Mouse (Mus musculus): ENCODE data around the gene Gm11639.
"Not testable (repeated sequence)": the region's sequence is repeated elsewhere in the genome, so short reads cannot be mapped to it uniquely, and the experiment has no call there.

The Gm11639 gene

DNA sequence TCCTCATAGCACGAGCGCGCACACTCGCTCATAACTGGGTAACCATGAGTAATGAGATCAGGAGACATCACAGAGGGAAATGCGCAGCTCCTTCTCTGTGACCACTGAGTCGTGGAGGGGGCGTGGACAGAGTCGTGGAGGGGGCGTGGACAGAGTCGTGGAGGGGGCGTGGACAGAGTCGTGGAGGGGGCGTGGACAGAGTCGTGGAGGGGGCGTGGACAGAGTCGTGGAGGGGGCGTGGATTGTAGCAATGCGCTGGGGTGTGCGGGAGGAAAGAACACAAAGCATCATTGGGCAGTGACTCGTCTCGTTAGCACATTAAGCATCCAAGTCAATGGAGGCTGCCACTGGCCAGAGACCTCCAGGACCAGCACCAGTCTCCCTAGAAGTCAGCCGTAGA is 426.9 kb downstream of the Gm11639 start:
- DNase-seq (ENCODE audit: low spot score in 2 of 2) = not testable (repeated sequence)

- DNase-seq (ENCODE audit: low spot score in 2 of 2) = no peak
Observed at GRCm38 (mm10) chr11:105117814-105118213, 432.3 kb downstream of the Gm11639 start.

DNA sequence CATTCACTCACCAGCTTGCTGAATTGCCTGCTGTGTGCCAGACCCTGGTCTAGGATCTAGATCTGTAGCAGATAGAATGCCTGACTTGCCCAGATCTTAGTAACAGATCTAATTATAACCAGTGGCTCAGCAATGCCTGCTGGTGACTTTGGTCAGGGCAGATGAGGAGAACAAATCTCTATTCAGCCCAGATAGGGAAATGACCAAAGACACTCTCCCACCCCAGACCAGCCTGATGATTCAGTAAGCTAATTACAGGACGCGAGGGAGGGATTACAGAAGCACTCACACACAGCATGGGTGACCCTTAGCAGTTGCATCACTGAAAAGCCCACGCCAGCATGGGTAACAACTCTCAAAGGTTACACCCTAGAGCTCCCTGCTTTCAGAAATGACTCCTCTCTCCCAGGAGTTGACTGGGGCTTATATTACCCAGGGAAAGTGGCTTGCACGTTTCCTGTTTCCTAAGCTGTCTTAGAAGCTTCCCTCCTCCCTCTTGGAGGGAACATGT is 435.1 kb downstream of the Gm11639 start:
- DNase-seq (ENCODE audit: low spot score in 2 of 2) = no peak

GRCm38 (mm10) chr11:105121792-105122191 is 436.3 kb downstream of the Gm11639 start:
- DNase-seq (ENCODE audit: low spot score in 2 of 2) = not testable (repeated sequence)

DNA sequence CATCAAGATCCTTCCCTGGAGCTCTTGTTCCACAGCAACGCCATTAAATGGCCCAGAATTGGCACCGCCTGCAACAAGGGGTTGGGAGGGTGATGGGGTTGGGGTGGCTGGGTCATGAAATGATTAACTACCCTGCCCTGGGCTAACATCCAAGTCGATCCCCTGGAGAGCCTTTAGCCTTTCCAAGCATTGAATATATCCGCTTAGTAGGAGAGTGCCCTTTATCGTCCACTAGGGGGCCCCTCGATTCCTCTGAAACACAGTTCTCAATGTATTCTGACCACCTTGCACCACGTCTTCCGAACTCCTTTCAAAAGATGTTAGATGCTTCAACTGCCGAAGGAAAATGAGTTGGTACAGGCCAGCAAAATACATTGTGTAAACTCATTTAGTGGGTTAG is 438.5 kb downstream of the Gm11639 start:
- no peak for DNase-seq (ENCODE audit: low spot score in 2 of 2)

- peak; percentile 71 for DNase-seq (ENCODE audit: low spot score in 2 of 2)
Observed at GRCm38 (mm10) chr11:105125735-105126519, 440.4 kb downstream of the Gm11639 start, which contains the start of gene Mettl2. Gene Mettl2 (plus strand): TSS chr11:105126425.

DNA sequence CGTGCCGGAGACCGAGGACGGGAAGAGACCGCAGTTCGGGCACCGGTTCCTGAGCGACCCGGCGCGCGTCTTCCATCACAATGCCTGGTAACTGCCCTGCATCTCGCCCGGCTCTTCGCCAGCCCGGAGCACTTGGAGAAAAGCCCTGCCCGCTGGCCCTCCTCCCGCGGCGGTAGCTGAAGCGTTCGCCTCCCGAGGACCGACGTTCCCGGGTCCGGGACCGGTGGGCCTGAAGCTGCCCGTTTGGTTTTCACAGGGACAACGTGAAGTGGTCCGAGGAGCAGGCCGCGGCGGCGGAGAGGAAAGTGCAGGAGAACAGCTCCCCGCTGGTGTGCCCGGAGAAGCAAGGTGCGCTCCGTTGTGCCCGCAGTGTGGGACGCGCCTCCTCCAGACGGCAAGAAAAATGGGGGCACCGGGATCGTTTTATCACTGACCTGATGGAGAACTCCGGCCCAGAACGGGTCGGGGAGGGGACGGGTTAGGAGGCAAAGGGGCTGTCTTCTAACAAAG is 441.1 kb downstream of the Gm11639 start:
- DNase-seq (ENCODE audit: low spot score in 2 of 2) = no peak

GRCm38 (mm10) chr11:105135692-105136091 is 450.2 kb downstream of the Gm11639 start:
- DNase-seq (ENCODE audit: low spot score in 2 of 2) = no peak

DNA sequence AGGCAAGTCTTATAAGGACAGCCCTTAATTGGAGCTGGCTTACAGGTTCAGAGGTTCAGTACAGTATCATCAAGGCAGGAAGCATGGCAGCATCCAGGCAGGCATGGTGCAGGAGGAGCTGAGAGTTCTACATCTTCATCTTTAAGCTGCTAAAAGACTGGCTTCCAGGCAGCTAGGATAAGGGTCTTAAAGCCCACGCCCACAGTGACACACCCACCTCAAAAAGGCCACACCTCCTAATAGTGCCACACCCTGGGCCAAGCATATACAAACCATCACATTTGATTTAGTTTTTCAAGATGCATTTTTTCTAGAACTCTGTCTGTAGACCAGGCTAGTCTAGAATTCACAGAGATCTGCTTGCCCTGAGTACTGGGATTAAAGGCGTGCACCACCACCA is 451.7 kb downstream of the Gm11639 start:
- DNase-seq (ENCODE audit: low spot score in 2 of 2) = not testable (repeated sequence)

DNA sequence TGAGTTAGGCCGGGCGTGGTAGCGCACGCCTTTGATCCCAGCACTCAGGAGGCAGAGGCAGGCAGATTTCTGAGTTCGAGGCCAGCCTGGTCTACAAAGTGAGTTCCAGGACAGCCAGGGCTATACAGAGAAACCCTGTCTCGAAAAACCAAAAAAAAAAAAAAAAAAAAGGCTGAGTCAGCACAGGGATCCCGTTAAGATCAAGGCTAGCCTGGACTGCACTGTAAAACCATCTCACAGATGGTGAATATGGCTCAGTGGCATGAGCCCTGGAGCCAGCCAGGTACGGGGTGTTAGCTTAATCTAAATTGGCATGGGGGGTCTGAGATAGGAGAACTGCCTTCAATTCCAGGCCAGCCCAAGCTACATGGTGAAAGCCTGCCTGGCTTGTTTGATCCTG is 455.0 kb downstream of the Gm11639 start:
- DNase-seq (ENCODE audit: low spot score in 2 of 2) = not testable (repeated sequence)

GRCm38 (mm10) chr11:105141115-105141514 is 455.6 kb downstream of the Gm11639 start:
- no peak for DNase-seq (ENCODE audit: low spot score in 2 of 2)

GRCm38 (mm10) chr11:105143564-105143963 is 458.1 kb downstream of the Gm11639 start:
- DNase-seq (ENCODE audit: low spot score in 2 of 2) = no peak

DNA sequence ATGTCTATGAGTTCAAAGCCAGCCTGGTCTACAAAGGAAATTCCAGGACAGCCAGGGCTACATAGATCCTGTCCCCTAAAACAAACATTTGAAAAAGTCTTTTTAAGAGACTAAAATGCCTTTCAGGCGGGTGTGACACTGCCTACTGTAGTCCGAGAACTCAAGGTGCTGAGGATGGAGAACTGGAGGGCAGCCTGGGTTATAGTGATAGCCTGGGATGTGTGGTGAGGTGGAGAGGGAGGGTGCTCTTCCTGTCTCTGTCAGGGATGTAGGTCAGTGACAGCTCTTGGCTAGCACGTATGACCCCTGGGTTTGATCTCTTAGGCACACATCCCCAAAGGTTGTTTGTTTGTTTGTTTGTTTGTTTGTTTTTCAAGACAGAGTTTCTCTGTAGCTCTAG is 458.6 kb downstream of the Gm11639 start:
- DNase-seq (ENCODE audit: low spot score in 2 of 2) = no peak

DNA sequence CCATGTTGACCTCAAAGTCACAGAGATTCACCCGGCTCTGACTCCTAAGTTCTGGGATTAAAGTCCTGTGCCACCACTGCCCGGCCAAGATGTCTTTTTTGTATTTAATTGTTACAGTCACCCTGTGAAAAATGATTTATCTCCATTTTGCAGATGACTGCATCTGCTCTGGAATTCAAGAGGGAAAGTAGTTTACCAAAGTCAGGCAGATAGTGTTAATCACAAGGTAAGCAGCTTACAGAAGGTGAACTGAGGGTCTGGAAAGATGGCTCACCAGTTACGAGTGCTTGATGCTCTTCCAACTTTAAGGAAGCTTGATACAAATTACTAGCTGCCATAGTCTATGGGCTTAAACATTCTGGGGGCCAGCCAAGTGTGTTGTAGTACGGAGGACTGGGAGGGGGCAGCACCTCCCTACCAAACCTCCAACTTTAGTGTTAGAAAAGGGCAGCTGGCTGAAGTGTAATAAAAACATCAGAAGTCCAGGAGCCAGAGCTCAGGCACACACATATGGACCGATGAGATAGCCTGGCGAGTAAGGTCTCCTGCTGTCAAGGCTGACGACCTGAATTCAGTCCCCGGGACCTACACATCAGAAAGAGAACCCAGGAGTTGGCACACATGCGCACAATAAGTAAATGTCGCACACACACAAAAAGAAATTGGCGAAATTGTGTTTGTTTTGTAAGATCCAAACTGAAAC is 459.2 kb downstream of the Gm11639 start:
- no peak for DNase-seq (ENCODE audit: low spot score in 2 of 2)

DNA sequence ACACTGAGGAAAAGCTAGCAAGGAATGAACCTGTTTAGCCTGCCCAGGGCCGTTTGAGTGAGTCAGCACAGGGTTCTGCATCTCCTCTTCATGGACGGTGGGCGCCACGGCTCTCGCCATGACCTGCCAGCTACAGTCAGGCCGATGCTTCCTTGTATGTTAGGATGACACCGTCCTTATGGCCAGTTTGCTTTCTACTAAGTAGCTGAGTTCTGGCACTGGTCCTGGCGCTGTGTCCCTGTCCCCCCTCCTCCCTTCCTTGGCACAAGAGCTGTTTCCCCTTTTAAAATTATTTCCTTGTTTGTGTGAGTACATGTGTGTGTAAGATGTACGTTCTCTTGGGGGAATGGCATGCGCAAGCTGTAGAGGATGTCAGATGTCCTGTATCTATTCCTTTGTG is 459.7 kb downstream of the Gm11639 start:
- no peak for DNase-seq (ENCODE audit: low spot score in 2 of 2)

DNA sequence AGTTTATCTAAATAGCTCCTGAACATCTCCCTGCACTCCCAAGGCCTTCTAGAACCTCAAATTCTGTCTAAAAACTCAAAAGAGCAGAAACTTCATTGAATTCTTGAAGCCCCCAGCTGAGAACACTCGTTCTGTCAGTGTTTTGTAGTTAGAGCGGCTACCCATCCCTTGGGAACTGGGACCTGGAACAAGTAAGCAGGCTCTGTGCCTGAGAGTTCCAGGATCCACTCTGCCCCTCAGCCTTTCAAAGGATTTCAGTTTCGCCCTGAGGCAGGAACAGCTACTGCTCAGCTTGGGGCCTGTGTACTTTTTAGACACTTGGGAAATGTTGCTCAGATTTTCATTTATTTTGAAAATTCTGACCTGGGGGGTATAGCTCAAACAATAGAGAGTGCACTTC is 461.1 kb downstream of the Gm11639 start, which contains the start of gene Gm10842:
Gene Gm10842 (plus strand): TSS at position 301 of the 400 bp plus-strand sequence.
- no peak for DNase-seq (ENCODE audit: low spot score in 2 of 2)

DNA sequence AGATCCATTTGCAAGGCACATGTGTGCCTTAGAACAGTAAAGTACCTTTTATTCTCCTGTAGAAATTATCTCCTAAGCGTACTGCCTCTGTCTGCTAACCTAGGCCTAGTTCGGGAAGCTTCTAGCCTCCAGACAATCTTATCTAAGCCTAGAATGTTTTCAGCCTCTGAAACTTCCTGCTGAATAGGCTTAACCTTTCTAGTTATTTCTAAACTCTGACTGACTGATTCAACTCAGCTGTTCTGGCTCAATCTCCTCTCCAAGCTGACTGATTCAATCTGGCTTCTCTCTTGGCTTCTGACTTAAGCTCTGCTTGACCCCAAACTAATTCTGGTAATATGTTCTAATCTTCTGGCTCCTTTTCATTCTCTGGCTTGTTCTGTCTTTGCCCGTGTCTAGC is 463.8 kb downstream of the Gm11639 start:
- no peak for DNase-seq (ENCODE audit: low spot score in 2 of 2)

DNA sequence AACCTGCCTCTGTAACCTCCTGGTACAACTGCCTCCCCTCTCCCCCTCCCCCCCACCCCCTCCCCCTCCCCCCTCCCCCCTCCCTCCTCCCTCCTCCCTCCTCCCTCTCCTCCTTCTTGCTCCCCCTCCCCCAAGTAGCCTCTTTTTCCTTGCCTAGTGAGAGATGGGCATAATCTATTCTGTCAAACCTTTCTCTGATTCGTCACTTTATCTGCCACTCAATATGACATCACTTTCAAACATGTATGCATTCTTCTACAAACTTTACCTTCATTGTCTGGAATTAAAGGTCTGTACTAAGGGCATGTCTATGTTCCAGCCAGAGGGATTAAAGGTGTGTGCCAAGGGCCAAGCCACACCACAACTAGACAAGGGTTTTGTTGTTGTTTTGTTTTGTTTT is 464.3 kb downstream of the Gm11639 start:
- DNase-seq (ENCODE audit: low spot score in 2 of 2) = no peak

DNA sequence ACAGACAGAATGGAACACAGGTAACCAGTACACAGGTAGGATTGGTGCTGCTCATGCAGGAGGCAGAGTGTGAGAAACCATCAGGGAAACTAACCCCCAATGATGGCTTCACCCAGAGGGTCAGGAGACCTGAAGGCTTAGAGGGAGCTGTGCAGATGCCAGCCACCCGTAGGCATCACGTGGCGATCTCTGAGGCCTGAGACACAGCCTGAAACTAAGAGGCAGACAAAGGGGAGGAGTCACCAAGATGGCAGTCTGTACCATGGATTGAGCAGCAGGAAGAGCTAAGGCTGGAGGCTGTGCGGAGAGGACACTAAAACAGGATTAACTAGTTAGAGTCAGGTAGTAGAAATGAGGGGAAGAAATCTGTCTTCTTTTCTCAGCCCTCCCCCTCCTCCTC is 465.2 kb downstream of the Gm11639 start:
- no peak for DNase-seq (ENCODE audit: low spot score in 2 of 2)

DNA sequence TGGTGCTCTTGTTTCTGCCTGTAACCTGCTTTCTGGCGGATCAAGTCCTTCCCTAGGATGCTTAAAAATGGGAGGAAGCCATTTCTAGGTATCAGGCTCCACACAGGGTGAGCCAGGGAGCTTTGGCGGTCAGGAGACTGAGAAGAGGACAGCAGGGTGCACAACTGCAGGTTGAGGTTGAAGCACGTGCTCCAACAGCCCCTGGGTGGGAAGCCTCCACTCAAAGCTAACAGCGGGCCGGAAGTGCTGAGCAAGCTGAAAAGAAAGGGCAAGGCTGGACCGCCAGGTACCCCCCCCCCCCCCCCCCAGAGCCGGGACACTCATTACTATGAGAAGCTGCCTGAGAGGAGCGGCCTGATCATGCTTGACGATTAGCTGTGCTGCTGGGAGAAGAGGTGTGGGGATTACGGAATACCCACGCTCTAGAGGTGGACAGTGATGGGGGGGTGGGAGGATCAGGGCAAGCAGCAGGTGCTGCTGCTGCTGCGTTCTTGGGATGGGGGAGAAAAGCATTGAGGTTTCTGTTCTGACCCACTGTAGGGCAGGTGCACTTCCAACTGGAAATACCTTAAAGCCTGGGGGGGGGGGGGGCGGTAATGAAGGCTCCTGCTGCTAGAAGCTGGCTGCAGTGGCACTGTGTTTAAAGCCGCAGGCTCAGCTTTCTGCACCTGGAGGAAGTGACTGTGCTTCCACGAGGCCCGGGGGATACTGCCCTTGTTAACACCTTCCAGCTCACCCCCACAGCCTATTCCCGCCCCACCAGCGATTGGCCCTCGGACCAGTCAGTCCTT is 465.9 kb downstream of the Gm11639 start:
- DNase-seq (ENCODE audit: low spot score in 2 of 2) = no peak

- no peak for DNase-seq (ENCODE audit: low spot score in 2 of 2)
Observed at GRCm38 (mm10) chr11:105152017-105152300, 466.5 kb downstream of the Gm11639 start.

DNA sequence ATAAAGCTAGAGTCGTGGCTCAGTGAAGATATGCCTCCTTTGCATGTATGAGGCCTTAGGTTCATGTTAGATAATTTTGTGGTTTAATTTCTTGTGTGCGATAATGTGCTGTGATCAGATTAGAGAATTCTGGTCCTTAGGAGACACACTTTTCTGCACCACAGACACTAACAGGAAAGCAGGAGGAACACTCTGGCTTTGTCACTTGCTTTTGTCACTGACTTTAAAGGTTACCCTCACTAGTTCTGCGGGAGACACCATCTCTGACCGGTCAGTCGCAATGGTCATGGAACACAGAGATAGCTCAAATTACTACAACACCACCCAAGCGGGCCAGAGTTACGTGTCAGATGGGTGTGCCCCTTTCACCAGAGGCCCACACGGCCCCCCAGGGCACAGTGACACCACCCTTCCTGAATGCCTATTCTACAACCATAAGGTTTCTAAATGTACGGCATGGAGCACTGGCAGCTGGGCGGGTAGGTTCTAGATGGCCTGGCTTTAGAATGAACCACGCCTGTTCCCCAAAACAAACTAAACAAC is 466.9 kb downstream of the Gm11639 start:
- DNase-seq (ENCODE audit: low spot score in 2 of 2) = no peak

Measured in right cerebral cortex, postnatal 36 days (tissue).